Mouse (Mus musculus): Measurements from ENCODE around the gene Gpc5.

- no peak for TF ChIP-seq CTCF (IDR thresholded peaks at IDR 0.05; ENCODE audit: control insufficient read depth, insufficient read depth, insufficient replicate concordance, low read depth, low read length)
- no peak for TF ChIP-seq POLR2A (IDR thresholded peaks at IDR 0.05; ENCODE audit: control insufficient read depth, low read depth, low read length)
These were observed 34.5 kb upstream of the Gpc5 start for GRCm38 (mm10) chr14:115057524-115057923.
